Mouse (Mus musculus) T-cell, adult 66 days (primary cell): Measurements from ENCODE around the gene Tmc1. TPM values are rescaled to one million over a fixed set of nuclear protein-coding genes. Genes with fewer than 3 reads are reported as not detected.

Experiments
- total RNA-seq, 2 experiments: library from RNA; stranded (reverse); gene quantifications; 3 replicates in 1 of 2; 4 replicates in 1 of 2; pipeline ENCODE4 v1.2.4; 2023

Gene Tmc1
- not detected for total RNA-seq

DNA sequence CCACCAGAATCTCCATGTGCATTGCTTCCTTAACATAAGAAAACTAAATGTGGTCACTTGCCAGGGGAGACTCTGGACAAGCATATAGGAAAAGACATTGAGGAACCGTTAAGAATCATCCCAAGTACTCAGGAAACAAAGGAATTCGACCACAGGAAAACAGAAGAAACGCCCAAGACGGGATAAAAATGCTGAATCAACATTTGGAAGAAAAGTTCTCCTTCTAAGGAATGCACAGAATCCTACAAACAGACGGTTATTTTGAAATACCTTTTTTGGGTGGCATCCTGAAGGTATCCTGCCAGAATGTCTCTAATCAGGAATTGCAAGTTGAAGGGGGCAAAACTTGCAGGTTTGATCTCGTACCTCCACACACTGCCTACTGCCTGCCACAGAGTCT lies at the start of gene Tmc1:
Gene Tmc1, minus strand, starts transcription at position 329 of the 400 bp plus-strand sequence.

Other genes with a start within 250 kb of the Tmc1 start
- not detected for gene Aldh1a7, start 226.6 kb downstream of the Tmc1 start, total RNA-seq